Mouse (Mus musculus) adrenal gland, postnatal 4 days (tissue): Measurements from ENCODE around the gene Garem2. TPM values are rescaled to one million over a fixed set of nuclear protein-coding genes. Genes with fewer than 3 reads are reported as not detected.

Experiments
- DNase-seq, 2 experiments: peaks; one replicate each; pipeline ENCODE4 v3.0.0; 2021 to 2022; ENCODE audit warnings: low spot score in 2 of 2, mixed read lengths in 2 of 2
- total RNA-seq, 2 experiments: library from RNA; stranded (reverse); gene quantifications; 2 replicates each; pipeline ENCODE4 v1.2.3; 2021

Gene Garem2
- total RNA-seq, 2 experiments from 2014 or later, result 0.08 to 0.23 TPM

DNA sequence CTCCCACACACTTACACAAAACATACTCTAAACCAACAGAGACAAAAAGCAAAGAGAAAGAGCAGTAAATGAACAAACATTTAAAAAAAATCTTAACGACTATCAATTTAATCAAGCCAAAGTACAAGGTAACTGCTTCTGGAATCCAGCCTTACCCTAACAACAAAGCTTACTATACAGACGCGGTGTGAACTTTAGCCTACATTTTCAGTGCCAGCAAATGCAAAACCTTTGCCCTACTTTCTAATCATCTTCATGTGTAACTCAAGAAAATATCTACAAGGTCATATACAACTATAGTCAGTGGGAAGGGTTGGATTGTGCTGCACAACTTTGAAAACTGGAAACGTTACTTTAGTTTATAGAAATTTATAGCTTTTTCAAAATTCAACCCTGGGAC lies 47.0 kb downstream of the Garem2 start:
- DNase-seq, result no peak

- DNase-seq, result no peak
These were observed 47.5 kb downstream of the Garem2 start for GRCm38 (mm10) chr5:30152413-30152812.

DNA sequence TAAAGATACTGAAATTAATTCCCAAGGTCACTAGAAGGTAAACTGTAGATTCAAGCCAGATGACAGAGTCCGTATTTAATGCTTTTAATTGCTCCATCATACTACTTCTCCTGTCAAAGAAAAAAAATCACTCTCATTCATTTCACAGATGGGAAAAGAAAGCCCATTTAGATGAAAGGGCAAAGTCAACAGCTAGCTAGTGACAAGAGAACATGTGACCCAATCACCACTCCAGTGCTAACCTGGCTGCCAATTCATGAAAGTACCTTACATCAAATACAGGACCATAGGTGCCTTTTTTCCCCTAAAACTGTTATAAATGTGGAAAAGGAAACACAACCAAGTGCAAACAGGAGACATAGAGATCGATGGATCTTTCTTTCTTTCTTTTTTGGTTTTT lies 48.3 kb downstream of the Garem2 start:
- DNase-seq, result no peak

- DNase-seq, result no peak
These were observed 49.1 kb downstream of the Garem2 start for GRCm38 (mm10) chr5:30154013-30154412.

DNA sequence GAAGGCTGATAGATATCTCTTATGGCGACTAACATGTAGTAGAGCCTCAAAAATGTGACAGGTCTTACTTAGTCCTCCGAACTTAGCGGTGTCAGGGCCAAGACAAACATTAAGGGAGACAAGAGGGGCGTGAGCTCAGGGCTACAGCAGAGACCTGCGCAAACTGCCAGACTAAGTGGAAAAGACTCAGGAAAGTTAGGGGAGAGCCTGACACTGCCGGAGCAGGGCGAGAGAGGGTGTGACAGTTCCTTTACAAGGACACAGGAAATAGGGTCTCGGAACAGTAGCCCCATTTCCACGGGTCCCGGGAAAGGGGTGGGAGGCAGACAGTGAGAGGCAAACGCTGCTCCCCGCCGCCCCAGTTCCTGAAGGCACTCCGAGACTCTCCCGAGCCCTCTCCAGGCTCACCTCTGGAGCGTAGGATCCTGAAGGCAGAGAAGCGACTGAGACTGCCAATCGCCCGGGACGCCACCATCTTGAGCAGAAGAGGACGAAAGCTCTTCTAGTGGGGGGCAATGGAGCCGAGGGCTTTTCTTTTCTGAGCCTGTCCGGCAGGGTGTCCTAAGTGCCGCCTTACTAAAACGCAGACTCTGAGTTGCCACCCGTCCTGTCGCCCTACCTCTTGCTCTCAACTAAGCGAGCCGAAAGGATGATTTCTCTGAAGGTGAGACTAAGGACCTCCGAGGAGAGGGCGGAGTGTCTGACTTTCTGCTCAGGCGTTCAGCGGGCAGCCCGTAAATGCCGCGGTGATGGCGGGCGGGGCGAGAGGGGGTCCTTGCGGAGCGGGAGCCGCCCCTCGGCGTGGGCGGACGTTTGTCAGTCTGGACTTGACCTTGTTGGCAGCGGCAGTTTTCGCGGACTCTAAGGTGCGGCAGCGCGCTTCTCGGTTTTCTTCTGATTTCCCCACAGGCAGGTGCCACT lies 49.8 kb downstream of the Garem2 start, which contains the start of the genes Hadha and Hadhb:
Gene Hadha, minus strand, starts transcription at position 689 of the 921 bp plus-strand sequence.
Gene Hadhb, plus strand, starts transcription at position 775 of the 921 bp plus-strand sequence.
- DNase-seq, result peak; percentile 87 to 92

DNA sequence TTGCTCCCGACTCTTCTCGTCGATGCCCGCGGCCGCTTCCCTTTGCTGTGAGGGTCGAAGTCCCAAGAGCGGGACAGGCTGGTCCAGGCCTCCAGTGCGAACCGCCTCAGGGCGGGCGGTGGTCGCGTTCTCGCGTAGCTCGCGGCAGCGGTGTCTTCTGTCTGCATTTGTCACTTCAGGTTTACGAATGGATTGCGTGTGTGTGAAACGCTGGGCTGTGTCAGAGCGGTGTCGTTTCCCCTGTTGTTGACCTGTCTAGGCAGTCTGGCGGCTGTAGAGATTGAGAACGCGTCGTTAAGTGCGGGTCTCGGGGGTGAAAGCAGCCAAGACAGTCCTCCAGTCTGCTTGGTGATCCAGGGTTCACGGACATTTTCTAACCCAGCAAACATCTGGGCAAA lies 50.4 kb downstream of the Garem2 start:
- DNase-seq, result no peak

- no peak for DNase-seq
These were observed 51.1 kb downstream of the Garem2 start for GRCm38 (mm10) chr5:30155821-30156629.

DNA sequence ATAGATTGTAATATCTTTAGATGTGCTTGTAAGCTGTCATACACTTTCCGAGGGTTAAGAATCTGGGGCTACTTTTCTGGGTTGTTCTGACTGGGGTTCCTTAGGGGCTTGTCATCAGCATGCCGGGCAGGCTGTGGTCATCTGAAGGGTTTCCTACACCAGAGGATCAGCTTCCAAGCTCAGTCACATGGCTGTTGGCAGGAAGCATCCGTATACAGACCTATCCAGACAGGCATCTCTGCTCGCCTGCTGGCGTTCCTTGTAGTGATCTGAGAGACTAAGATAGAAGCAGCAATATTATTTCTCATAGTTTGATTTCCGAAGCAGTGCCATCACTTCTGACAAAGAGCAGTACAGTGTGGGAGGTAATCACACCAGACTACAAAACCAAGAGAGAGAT lies 54.6 kb downstream of the Garem2 start:
- DNase-seq, result no peak

GRCm38 (mm10) chr5:30161836-30162235 lies 56.9 kb downstream of the Garem2 start:
- no peak for DNase-seq

GRCm38 (mm10) chr5:30162339-30162738 lies 57.4 kb downstream of the Garem2 start:
- no peak for DNase-seq

- no peak for DNase-seq
These were observed 60.4 kb downstream of the Garem2 start for GRCm38 (mm10) chr5:30165234-30165946.

Other genes with a start within 250 kb of the Garem2 start
- gene Il6, start 92.0 kb upstream of the Garem2 start, total RNA-seq, result not detected
- gene Tyms, start 31.5 kb upstream of the Garem2 start, total RNA-seq, result 10 to 100 TPM; 67.7 to 73.3 TPM
- not detected for gene 3110082J24Rik, start 925 bp downstream of the Garem2 start, total RNA-seq
- 100 to 1,000 TPM; 374 to 422 TPM for gene Hadha, start 50.0 kb downstream of the Garem2 start, total RNA-seq
- gene Hadhb, start 50.1 kb downstream of the Garem2 start, total RNA-seq, result 100 to 1,000 TPM; 407 to 479 TPM
- under 1 TPM in 1 of 2 experiments, not detected in 1; 0.34 TPM for gene Adgrf3, start 100.6 kb downstream of the Garem2 start, total RNA-seq
- 10 to 100 TPM; 27.2 to 30.9 TPM for gene Selenoi, start 127.4 kb downstream of the Garem2 start, total RNA-seq
- gene Drc1, start 176.2 kb downstream of the Garem2 start, total RNA-seq, result 1 to 10 TPM in 1 of 2 experiments, under 1 TPM in 1; 0.76 to 1.6 TPM